Comparison of ENCODE assay signal across 8 mouse cellular contexts in the genomic region with DNA sequence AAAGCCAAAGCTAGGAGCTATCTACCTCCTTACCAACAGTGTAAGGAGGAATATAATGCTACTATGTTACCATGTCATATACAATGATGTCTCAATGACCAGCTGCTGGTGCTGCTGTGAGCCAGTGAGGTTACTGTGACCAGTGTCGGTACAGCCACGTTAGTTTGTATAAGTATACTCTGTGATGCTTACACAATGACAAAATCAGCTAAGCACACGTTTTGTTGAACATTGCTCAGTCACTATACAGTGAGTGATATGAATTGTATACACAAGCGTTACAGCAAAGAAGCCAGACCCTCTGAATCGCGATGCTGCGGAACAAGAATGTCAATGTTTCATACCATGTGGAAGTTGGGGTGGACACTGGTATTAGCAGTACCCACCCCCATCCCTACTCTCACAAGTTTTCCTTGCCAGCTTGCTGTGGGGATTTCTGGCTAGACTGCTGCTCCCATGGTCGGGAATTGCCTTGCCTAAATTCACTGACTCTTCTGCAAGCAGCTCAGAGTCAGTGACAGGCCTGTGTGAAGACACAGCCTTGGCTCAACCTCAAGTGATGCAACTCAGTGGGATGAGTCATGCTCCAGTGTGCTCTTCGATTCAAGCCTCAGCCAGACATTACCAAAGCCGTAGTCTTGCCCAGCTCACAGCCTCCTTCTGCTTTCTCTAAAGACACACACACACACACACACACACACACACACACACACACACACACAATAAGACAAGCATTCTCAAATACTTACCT.
A peak's percentile ranks its signal among the peaks of the same experiment; 100 is the strongest.
DNase-seq lines count a peak whose midpoint lies in the region; ATAC-seq and TF ChIP-seq lines count a peak whose summit lies in the region.

No protein-coding gene starts in this region.

- no peaks in the 10 kb centered on the region for H3K36me3 ChIP-seq in embryonic facial prominence, embryonic 15.5 days
- no peaks in the 10 kb centered on the region for H3K36me3 ChIP-seq in intestine, embryonic 16.5 days (ENCODE audit: control insufficient read depth, insufficient read depth, low read length)
- H3K36me3 ChIP-seq in liver, postnatal 0 days (replicated peaks; ENCODE audit: insufficient read depth, low read length) = no peaks in the 10 kb centered on the region
- H3K36me3 ChIP-seq in stomach, embryonic 16.5 days (ENCODE audit: control insufficient read depth, insufficient read depth, low read length) = no peaks in the 10 kb centered on the region
- H3K36me3 ChIP-seq in forebrain, embryonic 15.5 days = no peaks in the 10 kb centered on the region

- no peak overlapping the region for H3K4me3 ChIP-seq in embryonic facial prominence, embryonic 15.5 days (replicated peaks)
- H3K4me3 ChIP-seq in intestine, embryonic 16.5 days (ENCODE audit: low read length) = no peak overlapping the region
- H3K4me3 ChIP-seq in liver, postnatal 0 days (ENCODE audit: low read depth, low read length) = no peak overlapping the region
- H3K4me3 ChIP-seq in stomach, embryonic 16.5 days (replicated peaks; ENCODE audit: low read length) = no peak overlapping the region
- no peak overlapping the region for H3K4me3 ChIP-seq in forebrain, embryonic 15.5 days

- TF ChIP-seq EP300 in liver, postnatal 0 days (IDR thresholded peaks at IDR 0.05; ENCODE audit: low read depth) = no peak

- no peak overlapping the region for H3K4me2 ChIP-seq in embryonic facial prominence, embryonic 15.5 days (replicated peaks)
- no peak overlapping the region for H3K4me2 ChIP-seq in intestine, embryonic 16.5 days (ENCODE audit: low read depth, low read length)
- no peak overlapping the region for H3K4me2 ChIP-seq in liver, postnatal 0 days (ENCODE audit: low read depth, low read length)
- H3K4me2 ChIP-seq in stomach, embryonic 16.5 days (ENCODE audit: low read depth, low read length) = no peak overlapping the region
- H3K4me2 ChIP-seq in forebrain, embryonic 15.5 days (replicated peaks) = no peak overlapping the region

- no peaks in the 10 kb centered on the region for H3K9me3 ChIP-seq in embryonic facial prominence, embryonic 15.5 days (replicated peaks)
- no peaks in the 10 kb centered on the region for H3K9me3 ChIP-seq in intestine, embryonic 16.5 days (ENCODE audit: control insufficient read depth, low read length)
- H3K9me3 ChIP-seq in liver, postnatal 0 days (ENCODE audit: low read length) = peaks cover 3% of the 10 kb centered on the region; the same call in 1 of the 2 replicates
- no peaks in the 10 kb centered on the region for H3K9me3 ChIP-seq in stomach, embryonic 16.5 days (replicated peaks; ENCODE audit: control insufficient read depth, low read length)
- H3K9me3 ChIP-seq in forebrain, embryonic 15.5 days = no peaks in the 10 kb centered on the region

- TF ChIP-seq CTCF in liver, postnatal 0 days (IDR thresholded peaks at IDR 0.05; ENCODE audit: low read depth) = no peak

- H3K9ac ChIP-seq in embryonic facial prominence, embryonic 15.5 days = no peak overlapping the region
- H3K9ac ChIP-seq in intestine, embryonic 16.5 days (ENCODE audit: low read depth, low read length) = no peak overlapping the region
- no peak overlapping the region for H3K9ac ChIP-seq in liver, postnatal 0 days (replicated peaks)
- no peak overlapping the region for H3K9ac ChIP-seq in stomach, embryonic 16.5 days (ENCODE audit: low read length)
- H3K9ac ChIP-seq in forebrain, embryonic 15.5 days (replicated peaks) = no peak overlapping the region

- no peaks in the 10 kb centered on the region for H3K4me1 ChIP-seq in embryonic facial prominence, embryonic 15.5 days
- no peaks in the 10 kb centered on the region for H3K4me1 ChIP-seq in intestine, embryonic 16.5 days (ENCODE audit: control insufficient read depth, insufficient read depth, low read length)
- no peaks in the 10 kb centered on the region; the same call in 1 of the 2 replicates for H3K4me1 ChIP-seq in liver, postnatal 0 days (ENCODE audit: insufficient read depth)
- H3K4me1 ChIP-seq in stomach, embryonic 16.5 days (ENCODE audit: control insufficient read depth, insufficient read depth, low read length) = 0 out of 2 replicates have a peak, but pooled peaks cover 3% of the 10 kb centered on the region
- no peaks in the 10 kb centered on the region for H3K4me1 ChIP-seq in forebrain, embryonic 15.5 days

- no peak overlapping the region for H3K27ac ChIP-seq in embryonic facial prominence, embryonic 15.5 days (replicated peaks)
- no peak overlapping the region for H3K27ac ChIP-seq in intestine, embryonic 16.5 days (ENCODE audit: low read length)
- no peak overlapping the region for H3K27ac ChIP-seq in liver, postnatal 0 days (ENCODE audit: low read depth)
- no peak overlapping the region for H3K27ac ChIP-seq in stomach, embryonic 16.5 days (ENCODE audit: low read length)
- no peak overlapping the region for H3K27ac ChIP-seq in forebrain, embryonic 15.5 days (replicated peaks)

- no peak for DNase-seq in cerebellum, postnatal 4 days (ENCODE audit: low spot score in 2 of 2)
- peak; percentile 90 for DNase-seq in NIH3T3 (ENCODE audit: low read depth)
- peak; percentile 59 for DNase-seq in liver, postnatal 0 days

- ATAC-seq in cerebellum, adult (ENCODE audit: insufficient number of reproducible peaks, low FRiP score, low TSS enrichment) = peak; percentile 90
- ATAC-seq in embryonic facial prominence, embryonic 15.5 days (ENCODE audit: insufficient number of reproducible peaks, low FRiP score, low TSS enrichment, low read depth) = peak; percentile 63; the same call in 1 of the 2 replicates
- peak; percentile 68 for ATAC-seq in intestine, embryonic 16.5 days
- ATAC-seq in liver, postnatal 0 days = peak; percentile 82
- ATAC-seq in stomach, embryonic 16.5 days (ENCODE audit: insufficient read depth, low FRiP score) = peak; percentile 66; the same call in 1 of the 2 replicates
- no peak for ATAC-seq in forebrain, embryonic 15.5 days (replicated peaks)

- no peaks in the 10 kb centered on the region for H3K27me3 ChIP-seq in embryonic facial prominence, embryonic 15.5 days
- no peaks in the 10 kb centered on the region for H3K27me3 ChIP-seq in intestine, embryonic 16.5 days (replicated peaks; ENCODE audit: control insufficient read depth, insufficient read depth, low read length)
- H3K27me3 ChIP-seq in liver, postnatal 0 days (ENCODE audit: insufficient read depth, low read length) = no peaks in the 10 kb centered on the region
- H3K27me3 ChIP-seq in stomach, embryonic 16.5 days (ENCODE audit: control insufficient read depth, insufficient read depth, low read length) = no peaks in the 10 kb centered on the region
- no peaks in the 10 kb centered on the region for H3K27me3 ChIP-seq in forebrain, embryonic 15.5 days

- WGBS in embryonic facial prominence, embryonic 15.5 days = 75% methylated on average over 10 of the region's 10 CpGs
- WGBS in intestine, embryonic 16.5 days = 55% methylated on average over 10 of the region's 10 CpGs
- WGBS in liver, postnatal 0 days (ENCODE audit: insufficient replicate concordance) = 67% methylated on average over 10 of the region's 10 CpGs
- 41% methylated on average over 10 of the region's 10 CpGs for WGBS in stomach, embryonic 16.5 days
- WGBS in forebrain, embryonic 15.5 days = 74% methylated on average over 10 of the region's 10 CpGs

Comparison
In these comparisons a context has a peak if more than half of its experiments do, and no peak if none do; other contexts are left out.
1. DNase-seq: peak in NIH3T3 (single experiment) and liver, postnatal 0 days (single experiment); none in cerebellum, postnatal 4 days (0 of 2).